Mouse (Mus musculus): Measurements from ENCODE around the gene Casp3.

Gene Casp3

GRCm38 (mm10) chr8:46686664-46687336 is 69.7 kb downstream of the Casp3 start:
- DNase-seq: peak; percentile 94
